Mouse (Mus musculus) midbrain, embryonic 11.5 days (tissue): ENCODE results near the gene Ppat. TPM values are rescaled to one million over a fixed set of nuclear protein-coding genes. Genes with fewer than 3 reads are reported as not detected.

Source experiments
- ATAC-seq: fragments of 200-750 bp; cut with Nextera tagmentation; 2 replicates; pipeline ENCODE4 v1.8.0; 2017; ENCODE audit warnings: moderate TSS enrichment, moderate library complexity; ENCODE audit not compliant: low FRiP score
- DNase-seq: peaks from one replicate; pipeline ENCODE4 v3.0.0; 2015; ENCODE audit warnings: low spot score; ENCODE audit errors: missing footprints
- H3K27ac ChIP-seq: fragments of 300-500 bp; sonication (generic); 2 replicates; pipeline ENCODE4 v1.5.1; 2014; ENCODE audit warnings: low read depth, low read length
- H3K27me3 ChIP-seq: fragments of 300-500 bp; sonication (generic); 2 replicates; pipeline ENCODE4 v1.6.1; 2014; ENCODE audit warnings: mild to moderate bottlenecking, low read length, moderate library complexity, mixed read lengths; ENCODE audit not compliant: control insufficient read depth, insufficient read depth
- H3K36me3 ChIP-seq: fragments of 300-500 bp; sonication (generic); 2 replicates; pipeline ENCODE4 v1.6.1; 2014; ENCODE audit warnings: mild to moderate bottlenecking, low read length, moderate library complexity, mixed read lengths; ENCODE audit not compliant: control insufficient read depth, insufficient read depth
- H3K4me1 ChIP-seq: fragments of 300-500 bp; sonication (generic); 2 replicates; pipeline ENCODE4 v1.6.1; 2014; ENCODE audit warnings: low read length; ENCODE audit not compliant: control insufficient read depth, insufficient read depth
- H3K4me2 ChIP-seq: fragments of 300-500 bp; sonication (generic); 2 replicates; pipeline ENCODE4 v1.6.1; 2014; ENCODE audit warnings: mild to moderate bottlenecking, moderate library complexity
- H3K4me3 ChIP-seq: fragments of 300-500 bp; sonication (generic); 2 replicates; pipeline ENCODE4 v1.5.1; 2014; ENCODE audit warnings: low read depth, low read length
- H3K9ac ChIP-seq: fragments of 300-500 bp; sonication (generic); 2 replicates; pipeline ENCODE4 v1.6.1; 2014; ENCODE audit warnings: low read length
- H3K9me3 ChIP-seq: fragments of 300-500 bp; sonication (generic); 2 replicates; pipeline ENCODE4 v1.6.1; 2016; ENCODE audit warnings: low read length; ENCODE audit not compliant: control insufficient read depth
- WGBS: fragments of 180-500 bp; shearing (Covaris S2); extraction: QIAGEN DNeasy Blood & Tissue Kit; methylation state at CpG from one replicate; pipeline ENCODE4 v1.1.7; 2014; 5-methylcytosine and 5-hydroxymethylcytosine counted together
- polyA plus RNA-seq: library from polyadenylated mRNA; unstranded; fragments of >200 nt; fragmentation: Nextera tagmentation; extraction: Ambion mirVana; gene quantifications from 2 replicates; pipeline ENCODE4 v1.2.1, GENCODE M21; 2014

The Ppat gene
- polyA plus RNA-seq, 1 experiment from 2014 or later: 39.6 TPM

- ATAC-seq: no peak
- no peak for DNase-seq
- no peaks in the 10 kb centered on the region for H3K27me3 ChIP-seq
- no peaks in the 10 kb centered on the region for H3K9me3 ChIP-seq
- no peak overlapping the region for H3K27ac ChIP-seq
- no peak overlapping the region for H3K4me3 ChIP-seq
- no peak overlapping the region for H3K9ac ChIP-seq
- H3K4me1 ChIP-seq: peaks cover 12% of the 10 kb centered on the region
- H3K36me3 ChIP-seq: peaks cover 17% of the 10 kb centered on the region
- H3K4me2 ChIP-seq: no peak overlapping the region
- 92% methylated on average over 3 of the region's 3 CpGs for WGBS
Measured at GRCm38 (mm10) chr5:76953794-76954193, 2.4 kb upstream of the Ppat start.

GRCm38 (mm10) chr5:76952112-76953040 lies 998 bp upstream of the Ppat start:
- peaks cover 12% of the 10 kb centered on the region for H3K4me1 ChIP-seq
- peaks cover 10% of the 10 kb centered on the region for H3K36me3 ChIP-seq
- no peaks in the 10 kb centered on the region for H3K27me3 ChIP-seq
- peak overlapping the region; percentile 73 for H3K4me3 ChIP-seq
- ATAC-seq (no peak), DNase-seq (no peak)
- 19% methylated on average over 7 of the region's 7 CpGs for WGBS
- H3K4me2 ChIP-seq: peak overlapping the region; percentile 80
- H3K9me3 ChIP-seq: no peaks in the 10 kb centered on the region
- peak overlapping the region; percentile 84 for H3K9ac ChIP-seq
- peak overlapping the region; percentile 69; the same call in 1 of the 2 replicates for H3K27ac ChIP-seq

GRCm38 (mm10) chr5:76950343-76951105 lies 854 bp downstream of the Ppat start:
- WGBS: under 1% methylated on average over 24 of the region's 24 CpGs
- Histone ChIP-seq H3K9ac (peak overlapping the region; percentile 84), H3K4me2 (peak overlapping the region; percentile 80), H3K4me3 (peak overlapping the region; percentile 73), H3K9me3 (no peaks in the 10 kb centered on the region), H3K4me1 (peaks cover 12% of the 10 kb centered on the region), H3K27me3 (no peaks in the 10 kb centered on the region), H3K36me3 (no peaks in the 10 kb centered on the region), H3K27ac (no peak overlapping the region; the same call in 1 of the 2 replicates)
- ATAC-seq (no peak), DNase-seq (peak; percentile 98)

- H3K4me3 ChIP-seq: no peak overlapping the region
- peaks cover 10% of the 10 kb centered on the region for H3K4me1 ChIP-seq
- no peaks in the 10 kb centered on the region for H3K9me3 ChIP-seq
- no peaks in the 10 kb centered on the region for H3K36me3 ChIP-seq
- H3K27ac ChIP-seq: no peak overlapping the region
- H3K9ac ChIP-seq: no peak overlapping the region
- 96% methylated on average over 4 of the region's 4 CpGs for WGBS
- no peak overlapping the region for H3K4me2 ChIP-seq
- H3K27me3 ChIP-seq: no peaks in the 10 kb centered on the region
- ATAC-seq (no peak), DNase-seq (no peak)
Measured at GRCm38 (mm10) chr5:76947758-76948157, 3.6 kb downstream of the Ppat start.

- Histone ChIP-seq H3K4me2 (no peak overlapping the region), H3K9me3 (no peaks in the 10 kb centered on the region), H3K9ac (no peak overlapping the region), H3K4me3 (no peak overlapping the region), H3K27ac (no peak overlapping the region), H3K4me1 (peaks cover 6% of the 10 kb centered on the region), H3K36me3 (no peaks in the 10 kb centered on the region), H3K27me3 (no peaks in the 10 kb centered on the region)
- no peak for ATAC-seq
- WGBS: 91% methylated on average over 4 of the region's 4 CpGs
- no peak for DNase-seq
Measured at GRCm38 (mm10) chr5:76947142-76947541, 4.2 kb downstream of the Ppat start.

- H3K9ac ChIP-seq: no peak overlapping the region
- H3K36me3 ChIP-seq: peaks cover 1% of the 10 kb centered on the region; the same call in 1 of the 2 replicates
- no peak for ATAC-seq
- no peak overlapping the region for H3K27ac ChIP-seq
- H3K4me2 ChIP-seq: no peak overlapping the region
- no peaks in the 10 kb centered on the region for H3K27me3 ChIP-seq
- no peaks in the 10 kb centered on the region for H3K9me3 ChIP-seq
- WGBS: 90% methylated on average over 2 of the region's 2 CpGs
- H3K4me3 ChIP-seq: no peak overlapping the region
- H3K4me1 ChIP-seq: peaks cover 6% of the 10 kb centered on the region
- no peak for DNase-seq
Measured at GRCm38 (mm10) chr5:76945678-76946033, 5.7 kb downstream of the Ppat start.

GRCm38 (mm10) chr5:76944965-76945677 lies 6.3 kb downstream of the Ppat start:
- Histone ChIP-seq H3K9ac (no peak overlapping the region), H3K27me3 (no peaks in the 10 kb centered on the region), H3K27ac (no peak overlapping the region), H3K36me3 (peaks cover 4% of the 10 kb centered on the region; the same call in 1 of the 2 replicates), H3K9me3 (no peaks in the 10 kb centered on the region), H3K4me2 (no peak overlapping the region), H3K4me3 (no peak overlapping the region), H3K4me1 (peaks cover 6% of the 10 kb centered on the region)
- DNase-seq (no peak), ATAC-seq (no peak)
- 85% methylated on average over 6 of the region's 6 CpGs for WGBS

- Histone ChIP-seq H3K4me2 (no peak overlapping the region), H3K4me1 (no peaks in the 10 kb centered on the region), H3K27ac (no peak overlapping the region), H3K27me3 (no peaks in the 10 kb centered on the region), H3K9ac (no peak overlapping the region), H3K9me3 (no peaks in the 10 kb centered on the region), H3K4me3 (no peak overlapping the region), H3K36me3 (peaks cover 11% of the 10 kb centered on the region)
- no peak for DNase-seq
- no peak for ATAC-seq
- WGBS: 91% methylated on average over 4 of the region's 4 CpGs
Measured at GRCm38 (mm10) chr5:76942505-76942904, 8.9 kb downstream of the Ppat start.
